Mouse (Mus musculus): ENCODE data around the gene Pramef17. TPM values are rescaled to one million over a fixed set of nuclear protein-coding genes. Genes with fewer than 3 reads are reported as not detected.
"Not testable (repeated sequence)": the region's sequence is repeated elsewhere in the genome, so short reads cannot be mapped to it uniquely, and the experiment has no call there.

Gene Pramef17
- not detected in 2 replicates for polyA plus RNA-seq (2012; ENCODE audit: insufficient read depth, insufficient read length, missing spikeins)

DNA sequence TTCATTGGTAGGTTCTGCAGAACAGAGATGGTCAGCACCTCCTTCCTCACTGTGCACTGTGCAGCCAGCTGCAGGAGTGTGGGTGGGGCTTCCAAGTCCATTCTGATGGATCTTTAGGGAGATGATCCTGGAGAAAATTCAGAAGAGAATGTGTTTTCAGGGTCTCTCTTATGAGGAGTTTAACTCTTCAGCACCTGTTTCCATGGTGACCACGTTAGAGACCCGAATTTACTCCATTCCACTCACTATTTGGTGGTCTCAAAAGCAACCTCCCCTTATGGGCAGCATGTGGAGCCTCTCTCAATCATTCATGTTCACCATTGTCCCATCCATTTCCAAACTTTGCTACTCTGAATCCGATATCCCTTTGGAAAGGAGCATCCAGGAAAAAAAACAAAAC is at the start of gene Pramef17:
Pramef17 (minus strand) TSS at position 101 of the 400 bp plus-strand sequence.
- not testable (repeated sequence) for H3K4me3 ChIP-seq (ENCODE audit: insufficient read depth, low read length); H3K27ac ChIP-seq (ENCODE audit: insufficient read depth, low read depth, low read length); H3K4me1 ChIP-seq (ENCODE audit: control insufficient read depth, insufficient read depth, low read length)

DNA sequence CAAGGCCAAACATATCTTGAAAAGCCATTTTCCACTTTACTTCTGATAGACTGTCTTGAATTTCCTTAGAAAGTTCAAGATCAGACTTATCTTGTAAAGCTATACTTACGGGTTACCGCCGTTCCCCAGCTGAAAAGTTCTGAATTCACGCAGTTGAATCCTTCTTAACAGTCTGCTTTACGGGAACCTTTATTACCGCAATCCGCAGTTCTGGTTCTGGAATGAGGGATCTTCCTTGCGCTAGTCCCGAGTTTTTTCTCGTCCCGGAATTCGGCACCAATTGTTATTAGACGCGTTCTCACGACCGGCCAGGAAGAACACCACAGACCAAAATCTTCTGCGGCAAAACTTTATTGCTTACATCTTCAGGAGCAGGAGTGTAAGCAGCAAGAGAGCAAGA is 6.0 kb downstream of the Pramef17 start:
- not testable (repeated sequence) for H3K27ac ChIP-seq (ENCODE audit: insufficient read depth, low read depth, low read length); H3K4me1 ChIP-seq (ENCODE audit: control insufficient read depth, insufficient read depth, low read length); H3K4me3 ChIP-seq (ENCODE audit: insufficient read depth, low read length)

DNA sequence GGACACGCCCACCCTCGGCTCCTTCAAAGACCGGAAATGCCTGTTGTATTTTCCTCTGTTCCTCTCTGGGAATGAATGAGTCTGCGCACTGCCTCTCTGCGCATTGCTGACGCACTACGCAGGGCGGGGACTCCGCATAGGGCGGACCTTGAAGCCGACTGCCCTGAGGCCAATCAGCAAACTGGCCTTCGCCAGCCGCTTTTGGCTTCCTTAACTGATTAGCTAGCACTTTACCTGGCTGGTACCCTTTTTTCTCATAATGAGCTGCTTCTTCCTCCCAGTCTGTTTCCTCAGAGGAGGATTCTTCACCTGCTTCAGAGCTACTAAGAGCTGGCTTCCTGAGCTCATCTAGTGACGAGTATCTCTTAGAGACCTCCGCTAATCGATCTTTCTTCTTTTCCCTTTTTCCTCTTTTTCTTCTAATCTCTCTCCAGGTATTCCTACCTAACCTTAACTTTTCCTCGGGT is 6.7 kb downstream of the Pramef17 start:
- not testable (repeated sequence) for H3K4me3 ChIP-seq (ENCODE audit: insufficient read depth, low read length); H3K27ac ChIP-seq (ENCODE audit: insufficient read depth, low read depth, low read length)

DNA sequence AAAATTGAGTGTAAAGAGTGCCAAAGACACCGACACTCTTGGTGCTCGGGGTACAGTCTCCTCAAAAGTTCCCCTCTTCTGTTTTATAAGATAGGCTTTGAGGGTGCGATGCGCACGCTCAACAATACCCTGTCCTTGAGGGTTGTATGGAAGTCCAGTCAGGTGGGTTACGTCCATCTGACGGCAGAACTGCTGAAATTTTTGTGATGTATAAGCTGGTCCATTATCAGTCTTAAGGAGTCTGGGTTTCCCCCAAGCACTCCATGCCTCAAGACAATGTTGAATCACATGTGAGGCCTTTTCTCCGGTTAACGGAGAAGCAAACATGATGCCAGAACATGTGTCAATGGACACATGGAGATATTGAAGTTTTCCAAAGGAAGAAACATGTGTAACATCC is 8.4 kb downstream of the Pramef17 start:
- H3K4me3 ChIP-seq (ENCODE audit: insufficient read depth, low read length), result not testable (repeated sequence)

More for the DNA sequence above, 6.7 kb downstream of the Pramef17 start:
- not testable (repeated sequence) for H3K4me1 ChIP-seq (ENCODE audit: control insufficient read depth, insufficient read depth, low read length)

DNA sequence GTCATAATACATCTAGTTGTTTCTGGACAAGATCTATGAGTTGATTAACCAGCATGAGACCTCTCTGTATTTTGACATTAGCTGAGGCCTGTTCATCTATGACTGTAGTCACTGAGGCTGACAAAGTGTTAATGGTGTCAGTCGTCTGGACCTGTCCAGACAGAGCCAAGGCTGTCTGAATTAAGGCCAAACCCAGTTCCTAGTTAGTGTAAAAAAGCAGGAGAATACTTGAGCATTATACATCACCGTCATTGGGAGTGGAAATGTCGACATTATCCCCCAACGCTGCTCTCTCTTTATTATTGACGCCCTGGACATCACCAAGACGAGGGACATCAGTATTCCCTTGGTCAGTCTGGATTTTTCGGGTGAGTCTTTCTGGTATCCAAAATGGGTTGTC is 9.0 kb downstream of the Pramef17 start:
- H3K4me1 ChIP-seq (ENCODE audit: control insufficient read depth, insufficient read depth, low read length); H3K27ac ChIP-seq (ENCODE audit: insufficient read depth, low read depth, low read length): not testable (repeated sequence)

More for the DNA sequence above, 8.4 kb downstream of the Pramef17 start:
- not testable (repeated sequence) for H3K27ac ChIP-seq (ENCODE audit: insufficient read depth, low read depth, low read length); H3K4me1 ChIP-seq (ENCODE audit: control insufficient read depth, insufficient read depth, low read length)

DNA sequence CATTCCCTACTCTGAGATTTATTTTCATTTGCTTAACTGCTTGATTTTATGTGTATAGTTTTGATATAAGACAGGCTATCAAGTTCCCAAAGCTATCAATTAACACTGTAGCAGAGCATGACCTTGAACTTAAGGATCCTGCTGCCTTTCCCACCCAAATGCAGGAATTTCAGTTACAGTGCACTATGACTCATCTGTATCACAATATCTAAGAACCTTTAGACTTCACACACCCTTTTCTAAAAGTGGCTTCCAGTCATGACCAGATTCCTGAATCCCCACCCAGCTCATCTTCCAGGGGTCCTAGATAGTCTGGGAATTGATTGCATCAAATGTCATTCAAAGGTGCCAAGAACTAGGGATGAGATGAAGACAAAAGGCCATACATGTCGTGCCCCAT is 10.7 kb downstream of the Pramef17 start:
- not testable (repeated sequence) for H3K4me1 ChIP-seq (ENCODE audit: control insufficient read depth, insufficient read depth, low read length); H3K27ac ChIP-seq (ENCODE audit: insufficient read depth, low read depth, low read length); H3K4me3 ChIP-seq (ENCODE audit: insufficient read depth, low read length)

More for the DNA sequence above, 9.0 kb downstream of the Pramef17 start:
- H3K4me3 ChIP-seq (ENCODE audit: insufficient read depth, low read length), result not testable (repeated sequence)

DNA sequence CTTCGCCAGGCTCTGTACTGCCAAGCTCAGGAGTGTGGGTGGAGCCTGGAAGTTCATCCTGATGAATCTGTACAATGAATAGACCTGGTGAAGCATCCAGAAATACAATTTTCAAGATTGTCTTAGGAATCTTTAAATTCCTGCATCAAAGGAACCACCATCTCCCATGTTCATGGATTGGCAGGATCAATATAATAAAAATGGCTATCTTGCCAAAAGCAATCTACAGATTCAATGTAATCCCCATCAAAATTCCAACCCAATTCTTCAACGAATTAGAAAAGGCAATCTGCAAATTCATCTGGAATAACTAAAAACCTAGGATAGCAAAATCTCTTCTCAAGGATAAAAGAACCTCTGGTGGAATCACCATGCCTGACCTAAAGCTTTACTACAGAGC is 27.3 kb downstream of the Pramef17 start, which contains the start of gene Gm13101:
Gm13101 (minus strand) TSS at position 101 of the 400 bp plus-strand sequence.
- not testable (repeated sequence) for H3K4me1 ChIP-seq (ENCODE audit: control insufficient read depth, insufficient read depth, low read length); H3K27ac ChIP-seq (ENCODE audit: insufficient read depth, low read depth, low read length); H3K4me3 ChIP-seq (ENCODE audit: insufficient read depth, low read length)

DNA sequence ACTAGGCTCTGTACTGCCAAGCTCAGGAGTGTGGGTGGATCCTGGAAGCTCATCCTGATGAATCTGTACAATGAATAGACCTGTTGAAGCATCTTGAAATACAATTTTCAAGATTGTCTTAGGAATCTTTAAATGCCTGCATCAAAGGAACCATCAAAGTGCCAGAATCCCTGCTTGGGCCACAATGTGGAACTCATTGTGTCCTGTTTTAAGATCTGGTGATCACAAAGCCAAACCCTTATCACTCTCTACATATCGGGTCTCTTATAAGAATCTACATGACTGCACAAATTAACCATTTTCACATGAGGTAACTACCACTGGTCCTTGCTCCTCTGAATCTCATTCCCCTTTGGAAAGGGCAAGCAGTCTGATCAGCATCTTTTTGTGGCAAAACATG is 43.3 kb downstream of the Pramef17 start, which contains the start of gene Pramef25:
Pramef25 (minus strand) TSS at position 101 of the 400 bp plus-strand sequence.
- H3K4me3 ChIP-seq (ENCODE audit: insufficient read depth, low read length); H3K27ac ChIP-seq (ENCODE audit: insufficient read depth, low read depth, low read length); H3K4me1 ChIP-seq (ENCODE audit: control insufficient read depth, insufficient read depth, low read length): not testable (repeated sequence)

Other genes starting within 250 kb of the Pramef17 start
- gene Gm13023, start 205.0 kb downstream of the Pramef17 start, polyA plus RNA-seq (2012; ENCODE audit: insufficient read depth, insufficient read length, missing spikeins), result not detected in 2 replicates
- not detected in 2 replicates for gene Gm13084, start 178.3 kb downstream of the Pramef17 start, polyA plus RNA-seq (2012; ENCODE audit: insufficient read depth, insufficient read length, missing spikeins)
- gene Gm13103, start 147.9 kb downstream of the Pramef17 start, polyA plus RNA-seq (2012; ENCODE audit: insufficient read depth, insufficient read length, missing spikeins), result 1.0 TPM in 1 of 2 replicates, not detected in the other
- not detected in 2 replicates for gene Pramef6, start 94.0 kb downstream of the Pramef17 start, polyA plus RNA-seq (2012; ENCODE audit: insufficient read depth, insufficient read length, missing spikeins)
- gene Pramef25, start 43.4 kb downstream of the Pramef17 start, polyA plus RNA-seq (2012; ENCODE audit: insufficient read depth, insufficient read length, missing spikeins), result not detected in 2 replicates
- gene Gm13101, start 27.4 kb downstream of the Pramef17 start, polyA plus RNA-seq (2012; ENCODE audit: insufficient read depth, insufficient read length, missing spikeins), result not detected in 2 replicates
- gene Pramel4, start 64.8 kb upstream of the Pramef17 start, polyA plus RNA-seq (2012; ENCODE audit: insufficient read depth, insufficient read length, missing spikeins), result not detected in 2 replicates
- gene Gm13102, start 112.1 kb upstream of the Pramef17 start, polyA plus RNA-seq (2012; ENCODE audit: insufficient read depth, insufficient read length, missing spikeins), result not detected in 2 replicates
- gene Oog3, start 168.3 kb upstream of the Pramef17 start, polyA plus RNA-seq (2012; ENCODE audit: insufficient read depth, insufficient read length, missing spikeins), result not detected in 2 replicates
- gene Oog2, start 196.3 kb upstream of the Pramef17 start, polyA plus RNA-seq (2012; ENCODE audit: insufficient read depth, insufficient read length, missing spikeins), result not detected in 2 replicates
- not detected in 2 replicates for gene C87977, start 218.9 kb upstream of the Pramef17 start, polyA plus RNA-seq (2012; ENCODE audit: insufficient read depth, insufficient read length, missing spikeins)